Mouse (Mus musculus): Measurements from ENCODE around the gene Pcsk4.

The Pcsk4 gene

GRCm38 (mm10) chr10:80321670-80322581 is 7.4 kb downstream of the Pcsk4 start:
- no peak for DNase-seq

DNA sequence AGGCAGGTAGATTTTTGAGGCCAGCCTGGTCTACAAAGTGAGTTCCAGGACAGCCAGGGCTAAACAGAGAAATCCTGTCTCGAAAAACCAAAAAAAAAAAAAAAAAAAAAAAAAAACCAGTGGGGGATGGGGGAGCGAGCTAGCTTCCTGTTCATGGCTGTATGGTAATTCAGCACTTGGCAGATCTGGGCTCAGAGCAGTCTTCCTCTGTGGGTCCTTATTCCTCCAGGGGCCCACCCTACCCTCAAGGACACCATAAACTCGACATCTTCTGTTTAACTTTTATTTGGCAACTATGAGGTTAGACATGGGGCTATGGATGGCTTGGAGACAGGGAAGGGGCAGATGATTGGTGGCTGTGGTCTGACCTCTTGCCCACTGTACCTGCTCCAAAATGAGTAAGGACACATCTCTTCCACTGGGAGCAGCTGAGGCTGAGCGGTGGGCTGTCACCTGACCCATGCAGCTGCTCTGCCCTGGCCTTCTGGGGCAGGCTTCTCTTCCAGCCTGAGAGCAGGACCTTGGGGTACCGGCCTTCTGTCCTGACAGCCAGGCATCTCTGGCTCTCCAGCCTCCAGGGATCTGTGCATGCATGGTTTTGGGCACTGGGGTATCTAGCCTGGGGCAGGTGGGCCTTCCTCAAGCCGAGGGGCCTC is 8.2 kb downstream of the Pcsk4 start:
- no peak for DNase-seq

- peak; percentile 93 to 94 for DNase-seq
Observed at GRCm38 (mm10) chr10:80320340-80320760, 8.9 kb downstream of the Pcsk4 start, which contains the start of gene 2310011J03Rik. Gene 2310011J03Rik, minus strand, starts transcription at chr10:80320537.

GRCm38 (mm10) chr10:80317011-80317410 is 12.3 kb downstream of the Pcsk4 start:
- no peak for DNase-seq

DNA sequence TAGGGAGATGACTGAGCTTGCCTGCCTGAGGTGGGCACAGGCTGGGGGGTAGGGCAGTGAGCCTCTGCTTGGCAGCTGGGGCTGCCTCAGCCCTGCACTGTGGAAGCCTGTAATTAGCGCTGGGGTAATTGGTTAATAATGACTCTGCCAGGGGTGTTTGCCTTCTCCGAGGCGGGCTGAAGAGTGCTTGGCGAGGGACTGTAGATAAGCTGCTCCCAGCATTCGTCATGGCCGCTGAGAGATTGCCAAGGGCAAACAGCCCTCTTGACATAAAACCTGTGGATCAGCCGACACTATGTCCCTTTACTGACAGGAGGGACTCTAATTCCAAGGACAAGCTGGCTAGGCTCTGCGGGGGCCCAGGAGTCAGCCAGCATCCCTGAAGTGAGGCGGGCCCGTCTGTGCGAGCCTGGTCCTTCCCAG is 12.9 kb downstream of the Pcsk4 start:
- DNase-seq = peak; percentile 41 to 60

DNA sequence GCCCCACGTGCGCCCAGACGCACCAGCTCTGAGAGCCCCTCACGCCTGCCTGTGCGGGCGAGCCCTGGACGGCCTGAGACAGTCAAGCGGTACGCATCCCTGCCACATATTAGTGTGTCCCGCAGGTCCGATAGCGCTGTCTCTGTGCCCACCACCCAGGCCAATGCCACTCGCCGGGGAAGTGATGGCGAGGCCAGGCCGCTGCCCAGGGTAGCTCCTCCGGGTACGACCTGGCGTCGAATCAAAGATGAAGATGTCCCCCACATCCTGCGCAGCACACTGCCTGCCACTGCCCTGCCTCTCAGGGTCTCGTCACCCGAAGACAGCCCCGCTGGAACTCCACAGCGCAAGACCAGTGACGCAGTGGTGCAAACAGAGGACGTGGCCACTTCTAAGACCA is 14.0 kb downstream of the Pcsk4 start:
- no peak for DNase-seq

DNA sequence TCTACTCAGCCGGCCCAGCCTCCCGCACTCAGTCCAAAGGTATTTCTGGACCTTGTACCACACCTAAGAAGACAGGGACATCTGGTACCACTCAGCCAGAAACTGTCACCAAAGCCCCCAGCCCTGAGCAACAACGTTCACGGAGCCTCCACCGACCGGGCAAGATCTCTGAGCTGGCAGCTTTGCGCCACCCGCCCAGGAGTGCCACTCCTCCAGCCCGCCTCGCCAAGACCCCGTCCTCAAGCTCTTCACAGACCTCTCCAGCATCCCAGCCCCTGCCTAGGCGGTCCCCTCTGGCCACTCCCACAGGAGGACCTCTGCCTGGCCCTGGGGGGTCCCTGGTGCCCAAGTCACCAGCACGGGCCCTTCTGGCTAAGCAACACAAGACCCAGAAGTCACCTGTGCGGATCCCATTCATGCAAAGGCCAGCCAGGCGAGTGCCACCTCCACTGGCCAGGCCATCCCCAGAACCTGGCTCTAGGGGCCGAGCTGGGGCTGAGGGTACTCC is 14.8 kb downstream of the Pcsk4 start:
- no peak for DNase-seq

DNA sequence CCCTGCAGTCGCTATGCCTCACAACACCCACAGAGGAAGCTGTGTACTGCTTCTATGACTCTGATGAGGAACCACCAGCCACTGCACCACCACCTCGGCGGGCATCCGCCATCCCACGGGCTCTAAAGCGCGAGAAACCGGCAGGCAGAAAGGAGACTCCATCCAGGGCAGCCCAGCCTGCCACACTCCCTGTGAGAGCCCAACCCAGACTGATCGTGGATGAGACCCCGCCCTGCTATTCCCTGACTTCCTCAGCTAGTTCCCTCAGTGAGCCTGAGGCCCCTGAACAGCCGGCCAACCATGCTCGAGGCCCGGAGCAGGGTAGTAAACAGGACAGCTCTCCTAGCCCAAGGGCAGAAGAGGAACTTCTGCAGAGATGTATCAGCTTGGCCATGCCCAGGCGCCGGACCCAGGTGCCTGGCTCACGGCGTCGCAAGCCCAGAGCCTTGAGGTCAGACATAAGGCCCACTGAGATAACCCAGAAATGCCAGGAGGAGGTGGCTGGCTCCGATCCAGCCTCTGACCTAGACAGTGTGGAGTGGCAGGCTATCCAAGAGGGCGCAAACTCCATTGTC is 15.6 kb downstream of the Pcsk4 start:
- DNase-seq = peak in 1 of 2 experiments; percentile 31

DNA sequence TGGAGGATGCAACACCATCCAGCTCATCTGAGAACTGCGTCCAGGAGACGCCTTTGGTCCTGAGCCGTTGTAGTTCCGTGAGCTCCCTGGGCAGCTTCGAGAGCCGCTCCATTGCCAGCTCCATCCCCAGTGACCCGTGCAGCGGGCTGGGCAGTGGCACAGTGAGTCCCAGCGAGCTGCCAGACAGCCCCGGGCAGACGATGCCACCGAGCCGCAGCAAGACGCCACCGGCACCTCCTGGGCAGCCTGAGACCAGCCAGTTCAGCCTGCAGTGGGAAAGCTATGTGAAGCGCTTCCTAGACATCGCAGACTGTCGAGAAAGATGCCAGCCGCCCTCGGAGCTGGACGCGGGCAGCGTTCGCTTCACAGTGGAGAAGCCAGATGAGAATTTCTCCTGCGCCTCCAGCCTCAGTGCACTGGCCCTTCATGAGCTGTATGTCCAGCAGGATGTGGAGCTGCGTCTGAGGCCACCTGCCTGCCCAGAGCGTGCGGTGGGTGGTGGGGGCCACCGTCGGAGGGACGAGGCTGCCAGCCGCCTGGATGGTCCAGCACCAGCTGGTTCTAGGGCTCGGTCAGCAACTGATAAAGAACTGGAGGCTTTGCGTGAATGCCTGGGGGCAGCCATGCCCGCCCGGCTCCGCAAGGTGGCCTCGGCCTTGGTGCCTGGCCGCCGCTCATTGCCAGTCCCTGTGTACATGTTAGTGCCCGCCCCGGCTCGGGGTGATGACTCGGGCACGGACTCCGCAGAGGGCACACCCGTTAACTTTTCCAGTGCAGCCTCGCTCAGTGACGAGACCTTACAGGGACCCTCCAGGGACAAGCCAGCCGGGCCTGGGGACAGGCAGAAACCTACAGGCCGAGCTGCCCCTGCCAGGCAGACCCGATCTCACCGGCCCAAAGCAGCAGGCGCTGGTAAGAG is 16.5 kb downstream of the Pcsk4 start:
- no peak for DNase-seq

- no peak for DNase-seq
Observed at GRCm38 (mm10) chr10:80311560-80311959, 17.7 kb downstream of the Pcsk4 start.

GRCm38 (mm10) chr10:80304862-80305261 is 24.4 kb downstream of the Pcsk4 start:
- peak; percentile 54 to 71 for DNase-seq

DNA sequence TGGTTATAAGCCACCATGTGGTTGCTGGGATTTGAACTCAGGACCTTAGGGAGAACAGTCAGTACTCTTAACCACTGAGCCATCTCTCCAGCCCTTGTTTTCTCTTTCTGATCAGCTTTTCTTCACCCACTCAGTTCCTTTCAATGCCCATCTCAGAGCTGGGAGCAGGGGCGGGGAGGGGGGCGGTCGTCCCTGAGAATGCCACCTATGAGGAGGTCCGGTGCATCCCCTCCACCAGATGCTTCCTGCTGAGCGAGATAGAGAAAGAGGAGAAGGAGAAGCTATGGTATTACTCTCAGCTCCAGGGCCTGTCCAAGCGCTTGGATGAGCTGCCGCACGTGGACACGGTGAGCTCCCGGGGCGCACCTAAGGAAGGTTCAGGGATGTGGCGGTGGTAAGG is 24.8 kb downstream of the Pcsk4 start:
- DNase-seq = no peak

GRCm38 (mm10) chr10:80302471-80302881 is 26.8 kb downstream of the Pcsk4 start:
- peak; percentile 84 to 92 for DNase-seq

GRCm38 (mm10) chr10:80302082-80302355 is 27.3 kb downstream of the Pcsk4 start:
- DNase-seq = no peak

DNA sequence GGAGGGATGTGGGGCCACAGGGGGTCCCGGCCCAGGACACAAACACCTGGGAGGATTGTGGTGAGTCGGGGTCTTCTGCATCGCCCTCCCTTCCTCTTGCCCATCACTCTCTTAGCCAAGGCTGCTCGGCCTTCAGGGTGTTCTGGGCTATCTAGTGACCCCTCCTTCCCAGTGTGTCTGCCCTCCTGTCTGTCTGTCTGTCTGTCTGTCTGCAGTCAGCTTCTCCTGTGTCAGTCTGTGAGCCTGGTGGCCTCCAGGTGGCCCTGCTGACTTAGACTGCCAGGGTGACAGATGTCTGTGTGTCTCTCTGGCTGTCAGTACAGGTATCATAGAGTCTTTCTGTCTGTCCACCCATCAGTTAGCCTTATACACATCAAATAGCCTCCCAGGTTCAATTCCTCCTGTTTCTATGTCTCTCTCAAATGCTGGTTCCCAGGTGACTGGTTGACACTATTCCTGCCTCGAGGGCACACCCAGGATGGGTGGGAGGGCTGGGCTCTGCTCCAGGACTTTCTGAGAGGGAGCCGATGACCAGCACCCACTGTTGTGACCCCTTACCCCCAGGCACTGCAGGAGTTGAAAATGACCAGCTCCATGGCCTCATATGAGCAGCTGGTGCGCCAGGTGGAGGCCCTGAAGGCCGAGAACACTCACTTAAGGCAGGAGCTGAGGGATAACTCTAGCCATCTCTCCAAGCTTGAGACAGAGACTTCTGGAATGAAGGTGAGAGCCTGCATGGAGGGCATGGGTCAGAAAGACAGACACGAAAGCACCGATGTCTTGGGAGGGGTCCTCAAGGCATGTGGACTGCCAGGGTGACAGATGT is 27.8 kb downstream of the Pcsk4 start:
- no peak for DNase-seq

- no peak for DNase-seq
Observed at GRCm38 (mm10) chr10:80300672-80301181, 28.6 kb downstream of the Pcsk4 start.

DNA sequence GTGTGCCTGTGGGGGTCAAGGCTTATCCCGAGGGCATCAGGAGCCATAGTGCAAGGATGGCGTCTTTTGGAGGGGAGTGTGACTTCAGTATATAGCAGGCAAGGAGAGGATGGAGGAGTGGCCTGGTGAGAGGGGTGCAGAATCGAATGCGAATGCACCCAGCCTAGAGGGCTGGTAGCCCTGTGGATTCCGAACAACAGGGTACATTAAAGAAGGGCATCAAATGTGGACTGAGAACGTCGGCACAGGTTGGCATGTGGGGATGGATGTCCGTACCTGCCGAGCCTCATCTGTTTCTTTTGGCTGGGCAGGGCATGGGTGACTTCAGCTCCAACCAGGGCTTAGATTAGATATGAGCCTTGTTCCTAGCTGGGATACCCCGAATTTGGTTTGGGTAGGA is 29.5 kb downstream of the Pcsk4 start:
- no peak for DNase-seq

GRCm38 (mm10) chr10:80299301-80299700 is 30.0 kb downstream of the Pcsk4 start:
- DNase-seq = no peak

- DNase-seq = peak; percentile 61 to 73
Observed at GRCm38 (mm10) chr10:80298571-80299281, 30.6 kb downstream of the Pcsk4 start.

- no peak for DNase-seq
Observed at GRCm38 (mm10) chr10:80297526-80298133, 31.7 kb downstream of the Pcsk4 start.

Measured in lung, postnatal 4 days (tissue).